Mouse (Mus musculus): ENCODE results near the gene Cnih1. TPM values are rescaled to one million over a fixed set of nuclear protein-coding genes. Genes with fewer than 3 reads are reported as not detected.
"Not testable (repeated sequence)": the region's sequence is repeated elsewhere in the genome, so short reads cannot be mapped to it uniquely, and the experiment has no call there.

Gene Cnih1
- polyA plus RNA-seq, 1 experiment from 2014 or later: 201 TPM

DNA sequence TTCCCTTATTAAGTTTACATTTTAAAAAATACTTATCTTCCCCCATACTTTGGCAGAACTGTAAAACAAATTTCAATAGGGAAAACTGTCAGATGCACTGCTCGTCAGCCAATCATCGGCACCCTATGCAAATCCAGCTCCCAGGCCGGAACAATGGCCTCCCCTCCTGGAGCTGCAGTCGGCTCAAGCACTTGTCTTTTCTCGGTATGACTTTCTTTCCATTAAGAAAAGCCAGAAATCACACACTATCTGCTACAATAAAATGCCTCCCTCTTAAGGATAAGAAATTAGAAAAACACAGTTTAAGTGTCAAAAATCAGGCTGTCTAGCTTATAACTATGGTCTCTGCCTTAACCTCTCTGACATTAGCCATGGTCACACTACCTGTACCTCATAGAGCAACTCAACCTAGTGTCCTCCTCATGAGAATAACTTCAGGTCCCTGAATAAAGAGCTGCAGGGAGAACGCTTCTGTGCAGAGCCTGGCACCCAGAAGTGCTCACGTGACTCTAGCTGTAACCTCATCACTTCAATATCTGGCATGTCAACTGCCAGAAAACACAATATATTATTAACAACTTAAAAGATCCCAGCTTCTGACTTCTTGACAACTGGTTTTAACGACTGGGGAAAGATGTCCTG, 5.9 kb downstream of the Cnih1 start:
- no peak overlapping the region for H3K4me3 ChIP-seq
- H3K27ac ChIP-seq: no peak overlapping the region
- WGBS: 92% methylated on average over 8 of the region's 8 CpGs
- H3K4me1 ChIP-seq: peaks cover 16% of the 10 kb centered on the region
- no peak for DNase-seq (ENCODE audit: low spot score)
- H3K9me3 ChIP-seq (replicated peaks): 0 out of 2 replicates have a peak, but pooled peaks cover 3% of the 10 kb centered on the region
- no peaks in the 10 kb centered on the region for H3K27me3 ChIP-seq (ENCODE audit: low read depth, poor library complexity, severe bottlenecking)
- peaks cover 81% of the 10 kb centered on the region for H3K36me3 ChIP-seq

- Histone ChIP-seq H3K9me3 (replicated peaks) (0 out of 2 replicates have a peak, but pooled peaks cover 3% of the 10 kb centered on the region), H3K27me3 (ENCODE audit: low read depth, poor library complexity, severe bottlenecking) (no peaks in the 10 kb centered on the region), H3K4me1 (0 out of 2 replicates have a peak, but pooled peaks cover 7% of the 10 kb centered on the region), H3K36me3 (peaks cover 94% of the 10 kb centered on the region), H3K4me3 (no peak overlapping the region), H3K27ac (no peak overlapping the region)
- DNase-seq (ENCODE audit: low spot score): no peak
- WGBS: 97% methylated on average over 7 of the region's 7 CpGs
Measured at GRCm38 (mm10) chr14:46781086-46781485, 7.1 kb downstream of the Cnih1 start.

DNA sequence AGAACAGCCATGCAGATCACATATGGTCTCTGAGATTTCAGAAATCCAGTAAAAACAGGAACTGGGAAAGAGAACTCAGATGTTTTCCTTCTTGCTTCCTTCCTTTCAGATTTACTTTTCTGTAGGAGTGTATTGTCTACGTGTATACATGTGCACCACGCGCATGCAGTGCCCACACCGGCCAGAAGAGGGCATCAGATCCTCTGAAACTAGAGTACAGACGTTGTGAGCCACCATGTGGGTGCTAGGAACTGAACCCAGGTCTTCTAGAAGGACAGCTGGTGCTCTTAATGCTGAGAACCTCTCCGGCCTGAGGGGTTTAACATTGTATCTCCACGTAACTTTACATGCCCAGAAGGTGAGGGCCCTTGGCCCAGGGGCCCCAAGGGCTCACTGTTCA, 9.0 kb downstream of the Cnih1 start:
- no peak for DNase-seq (ENCODE audit: low spot score)
- no peaks in the 10 kb centered on the region for H3K27me3 ChIP-seq (ENCODE audit: low read depth, poor library complexity, severe bottlenecking)
- H3K4me3 ChIP-seq: no peak overlapping the region
- 94% methylated on average over 7 of the region's 7 CpGs for WGBS
- H3K9me3 ChIP-seq (replicated peaks): 0 out of 2 replicates have a peak, but pooled peaks cover 3% of the 10 kb centered on the region
- peaks cover 100% of the 10 kb centered on the region for H3K36me3 ChIP-seq
- H3K27ac ChIP-seq: no peak overlapping the region
- no peaks in the 10 kb centered on the region for H3K4me1 ChIP-seq

GRCm38 (mm10) chr14:46778756-46779155, 9.5 kb downstream of the Cnih1 start:
- H3K36me3 ChIP-seq: peaks cover 100% of the 10 kb centered on the region
- H3K27ac ChIP-seq: no peak overlapping the region
- DNase-seq (ENCODE audit: low spot score): no peak
- H3K9me3 ChIP-seq (replicated peaks): 0 out of 2 replicates have a peak, but pooled peaks cover 3% of the 10 kb centered on the region
- 97% methylated on average over 9 of the region's 9 CpGs for WGBS
- no peaks in the 10 kb centered on the region for H3K27me3 ChIP-seq (ENCODE audit: low read depth, poor library complexity, severe bottlenecking)
- no peaks in the 10 kb centered on the region for H3K4me1 ChIP-seq
- H3K4me3 ChIP-seq: no peak overlapping the region

DNA sequence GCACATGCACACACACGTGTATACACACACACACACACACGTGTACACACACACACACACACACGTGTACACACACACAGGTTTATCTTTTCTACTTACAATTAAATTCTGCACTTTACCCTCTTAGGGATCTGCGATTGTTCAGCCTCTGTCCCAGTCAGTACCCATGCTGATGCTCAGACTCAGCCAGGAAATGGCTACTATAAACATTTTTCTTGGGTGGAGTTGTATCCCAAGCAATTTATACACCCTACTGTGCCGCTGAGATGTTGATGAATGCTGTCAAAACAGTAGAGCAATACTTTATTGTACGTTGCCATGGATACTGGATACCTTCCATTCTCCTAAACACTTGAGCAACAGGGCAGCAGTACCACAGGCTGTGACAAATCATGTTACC, 18.2 kb downstream of the Cnih1 start:
- Histone ChIP-seq H3K4me3 (no peak overlapping the region), H3K36me3 (peaks cover 87% of the 10 kb centered on the region), H3K4me1 (no peaks in the 10 kb centered on the region), H3K27ac (no peak overlapping the region), H3K9me3 (replicated peaks) (no peaks in the 10 kb centered on the region), H3K27me3 (ENCODE audit: low read depth, poor library complexity, severe bottlenecking) (no peaks in the 10 kb centered on the region)
- DNase-seq (ENCODE audit: low spot score): no peak
- WGBS: 94% methylated on average over 6 of the region's 6 CpGs

GRCm38 (mm10) chr14:46767116-46767515, 21.1 kb downstream of the Cnih1 start:
- H3K27ac ChIP-seq: no peak overlapping the region
- H3K9me3 ChIP-seq (replicated peaks): no peaks in the 10 kb centered on the region
- peaks cover 70% of the 10 kb centered on the region for H3K36me3 ChIP-seq
- WGBS: 92% methylated on average over 12 of the region's 12 CpGs
- no peaks in the 10 kb centered on the region for H3K4me1 ChIP-seq
- no peaks in the 10 kb centered on the region for H3K27me3 ChIP-seq (ENCODE audit: low read depth, poor library complexity, severe bottlenecking)
- DNase-seq (ENCODE audit: low spot score): no peak
- H3K4me3 ChIP-seq: no peak overlapping the region

GRCm38 (mm10) chr14:46761186-46761585, 27.0 kb downstream of the Cnih1 start:
- no peak for DNase-seq (ENCODE audit: low spot score)
- peak overlapping the region; percentile 88 for H3K4me3 ChIP-seq
- H3K9me3 ChIP-seq (replicated peaks): no peaks in the 10 kb centered on the region
- H3K36me3 ChIP-seq: peaks cover 17% of the 10 kb centered on the region
- WGBS: 61% methylated on average over 6 of the region's 6 CpGs
- H3K27ac ChIP-seq: 0 out of 2 replicates have a peak overlapping the region, but pooled peaks have one; percentile 92
- H3K4me1 ChIP-seq: peaks cover 15% of the 10 kb centered on the region
- no peaks in the 10 kb centered on the region for H3K27me3 ChIP-seq (ENCODE audit: low read depth, poor library complexity, severe bottlenecking)

DNA sequence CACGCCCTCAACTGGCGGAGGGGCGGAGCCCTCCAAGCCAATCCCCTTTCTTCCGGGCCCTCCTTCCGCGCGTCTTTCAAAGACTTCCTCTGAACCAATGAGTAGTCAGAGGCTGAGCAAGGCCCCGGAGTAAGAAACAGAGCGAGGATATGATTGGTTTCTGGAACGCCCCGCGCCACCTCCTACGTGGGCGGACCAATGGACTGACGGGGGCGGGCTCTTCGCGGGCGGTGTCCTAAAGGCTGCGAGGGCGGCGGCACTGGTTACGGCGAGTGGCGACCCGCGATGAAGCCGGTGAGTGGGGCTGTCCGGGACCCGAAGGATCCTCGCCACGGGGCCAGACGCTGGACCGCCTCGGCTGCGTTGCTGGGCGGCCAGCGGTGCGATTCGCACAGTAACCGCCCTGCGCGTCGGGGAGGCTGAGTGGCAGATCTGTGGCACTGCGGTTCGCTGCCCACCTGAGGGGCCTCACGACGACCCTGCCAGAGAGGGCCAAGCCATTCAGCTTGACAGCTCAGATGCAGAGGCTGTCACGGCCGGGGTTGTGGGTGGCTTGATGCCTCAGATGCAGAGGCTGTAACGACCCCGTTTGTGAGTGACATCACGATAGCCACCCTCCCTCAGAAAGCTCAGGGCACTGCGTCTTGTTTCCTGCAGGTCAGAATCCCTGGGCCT, 27.7 kb downstream of the Cnih1 start, which contains the start of gene Cdkn3:
TSS of gene Cdkn3 (plus strand) at position 187 of the 675 bp plus-strand sequence.
- Histone ChIP-seq H3K27me3 (ENCODE audit: low read depth, poor library complexity, severe bottlenecking) (no peaks in the 10 kb centered on the region), H3K36me3 (peaks cover 14% of the 10 kb centered on the region), H3K4me1 (peaks cover 15% of the 10 kb centered on the region), H3K9me3 (replicated peaks) (no peaks in the 10 kb centered on the region), H3K27ac (peak within 1 kb of the TSS; percentile 92), H3K4me3 (peak within 1 kb of the TSS; percentile 88)
- WGBS: under 1% methylated on average over 54 of the region's 54 CpGs
- peak; percentile 88 for DNase-seq (ENCODE audit: low spot score)

GRCm38 (mm10) chr14:46759970-46760354, 28.2 kb downstream of the Cnih1 start:
- DNase-seq (ENCODE audit: low spot score): no peak
- Histone ChIP-seq H3K27me3 (ENCODE audit: low read depth, poor library complexity, severe bottlenecking) (no peaks in the 10 kb centered on the region), H3K4me1 (peaks cover 15% of the 10 kb centered on the region), H3K9me3 (replicated peaks) (no peaks in the 10 kb centered on the region), H3K4me3 (peak overlapping the region; percentile 88), H3K27ac (peak overlapping the region; percentile 92; the same call in 1 of the 2 replicates), H3K36me3 (peaks cover 11% of the 10 kb centered on the region)
- under 1% methylated on average over 7 of the region's 7 CpGs for WGBS

GRCm38 (mm10) chr14:46757736-46758135, 30.5 kb downstream of the Cnih1 start:
- Histone ChIP-seq H3K27ac (no peak overlapping the region), H3K9me3 (replicated peaks) (no peaks in the 10 kb centered on the region), H3K4me1 (peaks cover 15% of the 10 kb centered on the region), H3K4me3 (no peak overlapping the region), H3K36me3 (no peaks in the 10 kb centered on the region), H3K27me3 (ENCODE audit: low read depth, poor library complexity, severe bottlenecking) (no peaks in the 10 kb centered on the region)
- DNase-seq (ENCODE audit: low spot score): no peak
- 66% methylated on average over 9 of the region's 9 CpGs for WGBS

- H3K9me3 ChIP-seq (replicated peaks): no peaks in the 10 kb centered on the region
- no peak overlapping the region for H3K27ac ChIP-seq
- no peaks in the 10 kb centered on the region for H3K27me3 ChIP-seq (ENCODE audit: low read depth, poor library complexity, severe bottlenecking)
- no peak for DNase-seq (ENCODE audit: low spot score)
- peaks cover 6% of the 10 kb centered on the region for H3K4me1 ChIP-seq
- no peak overlapping the region for H3K4me3 ChIP-seq
- WGBS: 91% methylated on average over 8 of the region's 8 CpGs
- no peaks in the 10 kb centered on the region for H3K36me3 ChIP-seq
Measured at GRCm38 (mm10) chr14:46755851-46756250, 32.4 kb downstream of the Cnih1 start.

GRCm38 (mm10) chr14:46754371-46754770, 33.8 kb downstream of the Cnih1 start:
- WGBS: 76% methylated on average over 10 of the region's 10 CpGs
- H3K27me3 ChIP-seq (ENCODE audit: low read depth, poor library complexity, severe bottlenecking); DNase-seq (ENCODE audit: low spot score); H3K36me3 ChIP-seq; H3K4me1 ChIP-seq; H3K27ac ChIP-seq; H3K4me3 ChIP-seq; H3K9me3 ChIP-seq (replicated peaks): not testable (repeated sequence)

- DNase-seq (ENCODE audit: low spot score): no peak
- Histone ChIP-seq H3K27me3 (ENCODE audit: low read depth, poor library complexity, severe bottlenecking) (no peaks in the 10 kb centered on the region), H3K9me3 (replicated peaks) (no peaks in the 10 kb centered on the region), H3K4me1 (no peaks in the 10 kb centered on the region), H3K27ac (no peak overlapping the region), H3K36me3 (no peaks in the 10 kb centered on the region), H3K4me3 (no peak overlapping the region)
- 91% methylated on average over 8 of the region's 8 CpGs for WGBS
Measured at GRCm38 (mm10) chr14:46745413-46745812, 42.8 kb downstream of the Cnih1 start.

Measured in limb, embryonic 10.5 days (tissue).